Mouse (Mus musculus) 416B (cell line): ENCODE data around the gene Olfr128.
"Not testable (repeated sequence)": the region's sequence is repeated elsewhere in the genome, so short reads cannot be mapped to it uniquely, and the experiment has no call there.

Experiments used
- DNase-seq: peaks from one replicate; pipeline ENCODE4 v3.0.0; 2011; ENCODE audit warnings: low read depth

Gene Olfr128

GRCm38 (mm10) chr17:37920248-37920647 is at the start of gene Olfr128:
TSS of gene Olfr128 (plus strand) at chr17:37920548.
- DNase-seq: no peak

GRCm38 (mm10) chr17:37873830-37874229 is 46.5 kb upstream of the Olfr128 start:
- no peak for DNase-seq

- DNase-seq: no peak
Observed at GRCm38 (mm10) chr17:37900137-37900536, 20.2 kb upstream of the Olfr128 start, which contains the start of gene Olfr127. TSS of gene Olfr127 (plus strand) at chr17:37900437.

- DNase-seq: not testable (repeated sequence)
Observed at GRCm38 (mm10) chr17:37906821-37907220, 13.5 kb upstream of the Olfr128 start.

GRCm38 (mm10) chr17:37952979-37953378 is 32.6 kb downstream of the Olfr128 start, which contains the start of gene Olfr761:
TSS of gene Olfr761 (minus strand) at chr17:37953079.
- no peak for DNase-seq

GRCm38 (mm10) chr17:37973591-37973990 is 53.2 kb downstream of the Olfr128 start:
- DNase-seq: no peak
